Mouse (Mus musculus) gastrocnemius, adult 2 months (tissue): Measurements from ENCODE around the gene Cnfn. TPM values are rescaled to one million over a fixed set of nuclear protein-coding genes. Genes with fewer than 3 reads are reported as not detected.

Experiments used
- DNase-seq: peaks from one replicate; pipeline ENCODE4 v3.0.0; 2022
- H3K27ac ChIP-seq: fragments of 200-600 bp; 2 replicates; pipeline ENCODE4 v1.8.1; 2022; ENCODE audit warnings: mild to moderate bottlenecking
- H3K4me3 ChIP-seq: fragments of 200-600 bp; 2 replicates; pipeline ENCODE4 v1.8.1; 2022; ENCODE audit warnings: mild to moderate bottlenecking, moderate library complexity
- CTCF ChIP-seq: fragments of 200-600 bp; IDR thresholded peaks from 2 replicates; pipeline ENCODE4 v1.8.1; 2022; ENCODE audit warnings: antibody characterized with exemption, mild to moderate bottlenecking, moderate library complexity
- intact Hi-C: fragments of 180-260 bp; cut with DNase I; formaldehyde crosslinking; loops from one replicate; pipeline ENCODE4 v1.15.1; 2025
- total RNA-seq, 2 experiments: library from RNA; stranded (reverse); gene quantifications; 2 replicates each; pipeline ENCODE4 v1.2.3; 2021

Gene Cnfn
- total RNA-seq, 2 experiments from 2014 or later, result not detected

- peak; percentile 27; the same call in 1 of the 2 replicates for TF ChIP-seq CTCF
- Histone ChIP-seq H3K4me3 (peak overlapping the region; percentile 73), H3K27ac (peak overlapping the region; percentile 79; the same call in 1 of the 2 replicates)
- DNase-seq, result no peak
- intact Hi-C loops, result no loop called here
Measured at GRCm38 (mm10) chr7:25377100-25377700, 7.7 kb upstream of the Cnfn start.

- peak overlapping the region; percentile 73 for H3K4me3 ChIP-seq
- intact Hi-C loops, result no loop called here
- no peak for TF ChIP-seq CTCF
- peak; percentile 87 for DNase-seq
- H3K27ac ChIP-seq, result peak overlapping the region; percentile 79
Measured at GRCm38 (mm10) chr7:25376556-25376955, 7.0 kb upstream of the Cnfn start.

GRCm38 (mm10) chr7:25372441-25372840 lies 2.9 kb upstream of the Cnfn start:
- intact Hi-C loops, result no loop called here
- no peak overlapping the region for H3K27ac ChIP-seq
- DNase-seq, result no peak
- H3K4me3 ChIP-seq, result no peak overlapping the region
- no peak for TF ChIP-seq CTCF

GRCm38 (mm10) chr7:25368333-25368732 lies 1.2 kb downstream of the Cnfn start:
- H3K27ac ChIP-seq, result no peak overlapping the region
- intact Hi-C loops, result loop anchor here (5.0 kb wide), 1 partner anchor 34 kb away; no protein-coding TSS in a partner anchor
- TF ChIP-seq CTCF, result no peak
- no peak for DNase-seq
- no peak overlapping the region for H3K4me3 ChIP-seq

GRCm38 (mm10) chr7:25367632-25368293 lies 1.8 kb downstream of the Cnfn start:
- no peak for DNase-seq
- peak; percentile 63 for TF ChIP-seq CTCF
- Histone ChIP-seq H3K4me3 (peak overlapping the region; percentile 46), H3K27ac (no peak overlapping the region)
- intact Hi-C loops, result loop anchor here (5.0 kb wide), 1 partner anchor 35 kb away; no protein-coding TSS in a partner anchor

GRCm38 (mm10) chr7:25365937-25366625 lies 3.4 kb downstream of the Cnfn start:
- no peak overlapping the region for H3K4me3 ChIP-seq
- intact Hi-C loops, result loop anchor here (5.0 kb wide), 1 partner anchor 36 kb away; no protein-coding TSS in a partner anchor
- no peak for DNase-seq
- H3K27ac ChIP-seq, result no peak overlapping the region
- TF ChIP-seq CTCF, result no peak

- intact Hi-C loops, result no loop called here
- Histone ChIP-seq H3K27ac (no peak overlapping the region), H3K4me3 (no peak overlapping the region)
- DNase-seq, result no peak
- no peak for TF ChIP-seq CTCF
Measured at GRCm38 (mm10) chr7:25363632-25364031, 5.9 kb downstream of the Cnfn start.

GRCm38 (mm10) chr7:25363151-25363550 lies 6.4 kb downstream of the Cnfn start:
- Histone ChIP-seq H3K27ac (no peak overlapping the region), H3K4me3 (no peak overlapping the region)
- peak; percentile 37; the same call in 1 of the 2 replicates for TF ChIP-seq CTCF
- no peak for DNase-seq
- intact Hi-C loops, result no loop called here

- TF ChIP-seq CTCF, result no peak
- Histone ChIP-seq H3K4me3 (no peak overlapping the region), H3K27ac (no peak overlapping the region)
- intact Hi-C loops, result no loop called here
- no peak for DNase-seq
Measured at GRCm38 (mm10) chr7:25358721-25359206, 10.8 kb downstream of the Cnfn start.

GRCm38 (mm10) chr7:25348861-25349260 lies 20.7 kb downstream of the Cnfn start:
- DNase-seq, result no peak
- intact Hi-C loops, result no loop called here
- no peak overlapping the region for H3K27ac ChIP-seq
- no peak for TF ChIP-seq CTCF
- no peak overlapping the region for H3K4me3 ChIP-seq

- no peak for DNase-seq
- no peak for TF ChIP-seq CTCF
- Histone ChIP-seq H3K4me3 (no peak overlapping the region), H3K27ac (no peak overlapping the region)
- intact Hi-C loops, result no loop called here
Measured at GRCm38 (mm10) chr7:25341000-25341784, 28.3 kb downstream of the Cnfn start.

GRCm38 (mm10) chr7:25339329-25339728 lies 30.2 kb downstream of the Cnfn start:
- intact Hi-C loops, result loop anchor here (10.0 kb wide), 1 partner anchor 205 kb away; no protein-coding TSS in a partner anchor

More at GRCm38 (mm10) chr7:25339329-25339728, 30.2 kb downstream of the Cnfn start:
- no peak for TF ChIP-seq CTCF
- no peak for DNase-seq
- Histone ChIP-seq H3K27ac (no peak overlapping the region), H3K4me3 (no peak overlapping the region)
